Mouse (Mus musculus) telencephalon, adult 2 months (tissue): ENCODE data around the gene Frmd5.

Experiments used
- DNase-seq: peaks from one replicate; pipeline ENCODE4 v3.0.0-alpha.2; 2011; ENCODE audit warnings: low read depth, low spot score

Gene Frmd5

GRCm38 (mm10) chr2:121621262-121622163 is 185.4 kb downstream of the Frmd5 start:
- peak; percentile 69 for DNase-seq

DNA sequence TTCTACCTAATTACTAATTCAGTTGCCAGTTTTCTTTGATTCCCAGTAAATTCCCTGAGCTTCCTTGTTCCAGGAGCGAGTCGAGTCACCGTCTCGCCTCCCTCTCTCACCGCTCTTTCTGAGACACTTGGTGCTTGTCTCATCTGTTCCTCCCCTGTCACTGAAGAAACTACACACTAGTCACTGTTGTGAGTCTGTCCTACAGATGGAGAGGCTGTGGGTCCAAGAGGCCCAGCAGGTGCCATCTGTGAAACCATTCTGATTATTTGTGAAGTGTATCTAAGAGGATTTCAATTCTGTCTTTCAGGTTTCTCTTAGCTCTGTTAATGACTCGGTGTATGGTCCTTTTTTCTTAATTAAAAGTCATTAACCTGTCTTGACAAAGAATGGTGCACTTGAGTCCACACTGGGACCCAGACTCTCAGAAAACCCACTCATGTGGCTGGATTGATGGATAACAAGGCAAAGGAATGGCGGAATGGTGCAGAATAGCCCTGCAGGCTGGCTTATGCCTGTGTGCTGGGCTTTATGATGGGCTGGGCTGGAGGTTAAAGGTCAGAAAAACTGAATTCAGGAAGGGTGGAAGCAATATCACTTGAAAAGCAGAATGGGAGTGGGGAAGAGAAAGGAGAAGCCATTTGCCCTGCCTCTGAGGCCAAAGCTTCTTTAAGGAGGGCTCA is 186.2 kb downstream of the Frmd5 start:
- no peak for DNase-seq

DNA sequence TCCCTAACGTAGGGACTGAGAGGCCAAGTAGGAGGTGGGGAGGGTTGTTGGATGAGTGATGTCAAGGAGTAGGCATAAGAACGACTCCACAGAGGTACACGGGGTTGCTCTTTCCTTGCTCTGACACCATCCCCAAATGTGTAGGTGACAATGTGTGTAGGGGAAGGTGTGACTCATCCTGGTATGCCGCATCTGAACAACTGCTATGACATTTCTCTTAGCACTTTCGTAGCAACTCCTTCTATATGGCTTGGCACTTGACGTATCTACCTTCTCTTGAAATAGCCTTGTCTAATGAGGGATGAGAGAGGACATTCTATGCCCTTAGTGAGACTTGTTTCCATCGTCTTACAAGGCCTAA is 191.7 kb downstream of the Frmd5 start:
- peak; percentile 67 for DNase-seq

DNA sequence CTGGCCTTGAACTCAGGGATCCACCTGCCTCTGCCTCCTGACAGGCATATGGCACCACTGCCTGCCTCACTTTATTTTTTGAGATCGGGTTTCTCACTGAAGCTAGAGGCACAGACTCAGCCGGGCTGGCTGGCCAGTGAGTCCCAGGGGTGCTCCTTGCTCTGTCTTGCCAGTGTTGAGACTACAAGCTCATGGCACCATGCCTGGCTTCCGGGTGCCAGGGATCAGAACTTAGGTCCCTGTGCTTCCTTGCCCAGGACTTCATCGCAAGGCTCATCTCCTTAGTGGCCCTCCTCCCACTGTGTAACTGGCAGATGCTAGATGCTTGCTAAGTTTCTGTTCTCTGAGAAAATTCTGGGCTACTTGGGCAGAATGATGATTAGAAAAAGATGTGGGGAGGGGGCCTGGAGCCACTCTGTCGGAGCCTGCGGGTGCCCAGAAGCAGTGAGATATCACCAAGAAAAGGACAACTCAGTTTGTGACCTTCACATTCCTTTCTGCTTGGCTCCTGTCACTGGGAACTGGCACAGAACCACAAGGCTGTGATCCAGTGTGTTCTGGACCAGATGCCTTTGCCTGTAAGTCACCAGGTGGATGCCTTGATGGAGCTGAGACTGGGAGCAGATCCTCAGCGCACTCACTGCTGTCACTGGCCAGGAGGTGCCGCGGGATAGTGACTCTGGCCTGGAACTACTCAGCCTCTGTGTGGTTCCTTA is 192.2 kb downstream of the Frmd5 start:
- DNase-seq = no peak

- no peak for DNase-seq
Observed at GRCm38 (mm10) chr2:121612112-121612511, 194.8 kb downstream of the Frmd5 start.

DNA sequence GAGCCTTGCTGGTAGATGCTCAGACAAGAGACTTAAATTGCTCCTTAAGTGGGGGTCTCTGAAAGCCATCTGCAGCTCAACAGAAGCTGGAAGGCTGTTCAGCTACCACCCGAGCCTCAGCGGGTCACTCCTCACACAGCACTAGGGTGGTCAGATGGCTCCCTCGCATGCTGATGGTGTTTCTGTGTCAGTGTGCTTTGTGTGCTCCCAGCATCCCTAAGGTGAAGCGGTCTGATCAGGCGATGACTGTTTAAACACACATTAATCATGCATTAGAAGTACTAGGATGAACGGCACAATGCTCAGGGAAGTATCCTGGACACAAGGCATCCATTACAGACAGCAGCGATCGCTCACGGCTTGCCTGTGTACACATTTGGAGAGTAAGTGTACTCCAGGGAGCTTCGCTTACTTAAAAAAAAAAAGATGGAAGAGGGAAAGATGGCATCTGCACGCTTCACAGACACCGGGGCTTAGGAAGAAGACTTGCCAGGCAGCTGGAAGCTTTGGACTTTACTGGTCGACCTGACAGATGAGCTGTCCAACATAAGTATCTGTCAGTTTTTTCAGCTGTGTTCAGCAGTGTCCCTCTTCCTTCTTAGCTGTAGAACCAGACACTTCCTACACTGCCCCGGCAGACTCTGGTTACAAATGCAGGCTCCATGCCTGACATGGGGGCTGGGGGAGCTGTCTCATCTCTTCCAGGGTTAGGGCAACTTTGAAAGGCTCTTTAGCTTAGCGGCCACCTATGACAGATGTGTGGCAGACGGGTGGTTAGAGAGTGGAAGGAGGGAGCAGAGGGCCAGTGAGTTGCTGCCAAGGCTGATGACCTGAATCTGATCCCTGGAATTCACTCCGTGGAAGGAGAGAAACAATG is 196.6 kb downstream of the Frmd5 start:
- DNase-seq = no peak

- peak; percentile 62 for DNase-seq
Observed at GRCm38 (mm10) chr2:121609141-121609724, 197.7 kb downstream of the Frmd5 start.

GRCm38 (mm10) chr2:121602397-121602796 is 204.5 kb downstream of the Frmd5 start:
- no peak for DNase-seq

- no peak for DNase-seq
Observed at GRCm38 (mm10) chr2:121601543-121601942, 205.3 kb downstream of the Frmd5 start.

DNA sequence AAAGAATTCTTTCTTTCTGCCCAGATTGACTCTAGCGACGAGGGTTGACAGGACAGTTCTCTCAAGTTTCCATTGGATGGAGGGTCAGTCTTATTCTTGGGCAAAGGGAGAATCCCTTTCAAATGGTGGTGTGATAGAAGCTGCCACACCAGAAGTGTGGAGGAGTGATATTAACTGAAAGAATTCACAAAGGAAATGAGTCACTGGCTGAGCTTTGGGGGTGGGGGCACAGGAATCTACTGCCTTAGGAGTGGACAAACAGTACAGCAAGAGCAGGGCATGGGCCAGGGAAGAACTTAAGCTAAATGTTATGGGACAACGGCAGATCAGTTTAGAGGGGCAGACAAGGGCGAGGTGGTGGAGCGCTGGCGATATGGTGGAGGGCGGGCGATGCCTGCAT is 206.2 kb downstream of the Frmd5 start:
- DNase-seq = no peak

DNA sequence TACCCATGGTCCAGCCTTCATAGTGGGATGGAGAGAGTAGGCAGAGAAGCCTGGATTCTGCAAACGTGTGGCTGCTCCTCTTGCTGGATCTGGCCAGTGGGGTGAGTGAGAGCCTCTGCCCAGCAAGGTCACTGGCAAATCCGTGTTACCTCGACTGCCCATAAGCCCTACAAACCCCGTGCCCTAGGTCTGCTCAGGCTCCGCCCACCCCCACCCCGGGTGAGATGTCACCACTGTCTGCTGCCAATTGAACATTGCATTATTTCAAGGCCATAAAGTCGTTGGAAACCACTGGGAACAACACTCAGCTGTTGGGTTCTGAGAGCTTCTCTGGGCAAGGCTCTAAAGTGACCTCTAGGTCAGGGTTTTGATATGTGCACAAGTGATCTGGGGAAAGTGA is 208.6 kb downstream of the Frmd5 start:
- DNase-seq = no peak

- DNase-seq = no peak
Observed at GRCm38 (mm10) chr2:121596621-121597020, 210.3 kb downstream of the Frmd5 start.

- no peak for DNase-seq
Observed at GRCm38 (mm10) chr2:121594660-121595291, 212.1 kb downstream of the Frmd5 start.

DNA sequence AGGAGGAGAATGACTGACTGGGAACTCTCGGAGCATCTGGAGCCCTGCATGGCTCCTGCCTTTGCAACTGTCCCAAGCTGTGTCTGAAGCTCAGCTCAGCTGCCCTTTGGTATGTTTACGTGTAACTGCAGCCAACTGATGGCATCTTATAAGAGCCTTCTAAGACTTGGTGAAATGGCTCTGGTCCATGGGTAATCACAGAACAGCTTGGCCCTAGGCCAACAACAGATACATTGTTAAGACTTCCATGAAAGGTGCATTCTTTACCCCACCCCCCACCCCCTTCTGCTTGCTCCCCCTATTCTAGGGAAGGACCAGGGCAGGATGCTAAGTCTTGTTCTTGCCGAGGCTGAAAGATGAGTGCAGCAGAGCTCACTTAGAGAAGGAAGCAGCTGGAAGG is 212.8 kb downstream of the Frmd5 start:
- no peak for DNase-seq

- DNase-seq = no peak
Observed at GRCm38 (mm10) chr2:121588309-121588694, 218.6 kb downstream of the Frmd5 start.

GRCm38 (mm10) chr2:121587523-121588308 is 219.2 kb downstream of the Frmd5 start:
- DNase-seq = no peak

GRCm38 (mm10) chr2:121584705-121585104 is 222.2 kb downstream of the Frmd5 start:
- DNase-seq = no peak

GRCm38 (mm10) chr2:121583468-121584116 is 223.3 kb downstream of the Frmd5 start:
- no peak for DNase-seq

- no peak for DNase-seq
Observed at GRCm38 (mm10) chr2:121582809-121583376, 224.0 kb downstream of the Frmd5 start.
